Mouse (Mus musculus) fat pad, adult 2 months (tissue): Measurements from ENCODE around the gene Fam205a1.
"Not testable (repeated sequence)": the region's sequence is repeated elsewhere in the genome, so short reads cannot be mapped to it uniquely, and the experiment has no call there.

Experiments
- DNase-seq: peaks from one replicate; pipeline ENCODE4 v3.0.0-alpha.2; 2011; ENCODE audit warnings: low read depth, low spot score; ENCODE audit errors: extremely low read depth

Gene Fam205a1

GRCm38 (mm10) chr4:42853788-42854187 lies at the start of gene Fam205a1:
TSS of gene Fam205a1 (minus strand) at chr4:42853888.
- DNase-seq: not testable (repeated sequence)

- no peak for DNase-seq
These were observed 49.0 kb upstream of the Fam205a1 start for GRCm38 (mm10) chr4:42902730-42903129.

- DNase-seq: no peak
These were observed 48.5 kb upstream of the Fam205a1 start for GRCm38 (mm10) chr4:42902174-42902573.

GRCm38 (mm10) chr4:42900878-42901277 lies 47.2 kb upstream of the Fam205a1 start:
- DNase-seq: no peak

GRCm38 (mm10) chr4:42898914-42899313 lies 45.2 kb upstream of the Fam205a1 start:
- DNase-seq: no peak

GRCm38 (mm10) chr4:42895118-42895517 lies 41.4 kb upstream of the Fam205a1 start:
- DNase-seq: no peak

- DNase-seq: no peak
These were observed 37.5 kb upstream of the Fam205a1 start for GRCm38 (mm10) chr4:42891176-42891575.

GRCm38 (mm10) chr4:42888806-42889205 lies 35.1 kb upstream of the Fam205a1 start:
- DNase-seq: no peak

GRCm38 (mm10) chr4:42886926-42887325 lies 33.2 kb upstream of the Fam205a1 start:
- no peak for DNase-seq

GRCm38 (mm10) chr4:42880677-42880948 lies 26.9 kb upstream of the Fam205a1 start:
- DNase-seq: no peak

GRCm38 (mm10) chr4:42879829-42880676 lies 26.4 kb upstream of the Fam205a1 start:
- DNase-seq: no peak

GRCm38 (mm10) chr4:42877657-42878056 lies 24.0 kb upstream of the Fam205a1 start:
- no peak for DNase-seq

- no peak for DNase-seq
These were observed 23.1 kb upstream of the Fam205a1 start for GRCm38 (mm10) chr4:42876586-42877291.

GRCm38 (mm10) chr4:42874134-42874533 lies 20.4 kb upstream of the Fam205a1 start, which contains the start of gene Fam205c:
TSS of gene Fam205c (minus strand) at chr4:42874234.
- DNase-seq: no peak

GRCm38 (mm10) chr4:42872746-42873435 lies 19.2 kb upstream of the Fam205a1 start:
- no peak for DNase-seq

GRCm38 (mm10) chr4:42872151-42872550 lies 18.5 kb upstream of the Fam205a1 start:
- DNase-seq: no peak

GRCm38 (mm10) chr4:42870748-42871147 lies 17.1 kb upstream of the Fam205a1 start:
- no peak for DNase-seq

- DNase-seq: no peak
These were observed 14.5 kb upstream of the Fam205a1 start for GRCm38 (mm10) chr4:42868193-42868592.

- DNase-seq: no peak
These were observed 13.7 kb upstream of the Fam205a1 start for GRCm38 (mm10) chr4:42867390-42867789.

- not testable (repeated sequence) for DNase-seq
These were observed 9.8 kb upstream of the Fam205a1 start for GRCm38 (mm10) chr4:42863487-42863886.

GRCm38 (mm10) chr4:42860483-42860882 lies 6.8 kb upstream of the Fam205a1 start:
- not testable (repeated sequence) for DNase-seq

- DNase-seq: not testable (repeated sequence)
These were observed 3.0 kb upstream of the Fam205a1 start, which contains the start of gene Gm12394 for GRCm38 (mm10) chr4:42856671-42857070. TSS of gene Gm12394 (minus strand) at chr4:42856771.
